ENCODE assay signal across 22 mouse cellular contexts in the genomic region with DNA sequence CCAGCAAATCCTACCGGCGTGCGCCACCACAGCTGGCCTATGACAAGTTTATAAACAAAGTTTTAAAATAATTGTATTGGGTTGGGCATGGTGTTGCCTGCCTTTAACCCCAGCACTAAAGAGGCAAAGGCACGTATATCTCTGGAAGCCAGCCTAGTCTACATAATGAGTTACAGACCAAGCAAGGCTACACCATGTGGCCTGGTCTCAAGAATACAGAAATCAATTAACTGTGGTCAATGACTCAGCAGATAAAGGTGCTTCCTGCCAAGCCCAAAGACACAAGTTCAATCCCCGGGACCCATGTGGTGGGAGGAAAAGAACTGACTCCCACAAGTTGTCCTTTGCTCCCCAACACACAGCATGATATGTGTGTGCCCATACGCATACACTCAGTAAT. TPM values are rescaled to one million over a fixed set of nuclear protein-coding genes. Genes with fewer than 3 reads are reported as not detected.
DNase-seq lines count a peak whose midpoint lies in the region; ATAC-seq lines count a peak whose summit lies in the region.
"Had no signal": no experiment of that assay in that cellular context is flagged by ENCODE, and none has a peak within 500 bp of the region (broad histone marks: within the 10 kb centered on the region; RNA-seq: fewer than 3 reads in every experiment).

No protein-coding gene starts in this region.

- no peak for DNase-seq in embryonic facial prominence, embryonic 10.5 days (ENCODE audit: low spot score)
- DNase-seq in 416B (ENCODE audit: low read depth) (peak; percentile 45), MEL-GATA-1-ER (ENCODE audit: extremely low read depth, low read depth) (peak; percentile 12)
- no peak for DNase-seq in embryonic facial prominence, embryonic 14.5 days (ENCODE audit: low spot score)
- DNase-seq in gastrocnemius, postnatal 36 days = no peak
- no peak for DNase-seq in ovary, adult 18-20 months (ENCODE audit: low spot score)
- DNase-seq: adrenal gland, adult 8-10 months; adrenal gland, postnatal 36 days; cerebellum, adult 11 months; cerebellum, adult 8-10 months; cerebellum, postnatal 25 days; heart, adult 18-20 months; heart, postnatal 14 days; kidney, adult 18-20 months had no signal

- no peak overlapping the region for H3K4me3 ChIP-seq in embryonic facial prominence, embryonic 12.5 days
- H3K4me3 ChIP-seq in embryonic facial prominence, embryonic 10.5 days = no peak overlapping the region
- H3K4me3 ChIP-seq in embryonic facial prominence, embryonic 14.5 days (ENCODE audit: low read depth, low read length) = no peak overlapping the region
- no peak overlapping the region for H3K4me3 ChIP-seq in heart, embryonic 12.5 days
- H3K4me3 ChIP-seq: embryonic facial prominence, embryonic 15.5 days; heart, embryonic 10.5 days; heart, embryonic 15.5 days; hindbrain, embryonic 13.5 days had no signal

- H3K27ac ChIP-seq in embryonic facial prominence, embryonic 12.5 days = no peak overlapping the region
- no peak overlapping the region for H3K27ac ChIP-seq in embryonic facial prominence, embryonic 10.5 days (replicated peaks)
- no peak overlapping the region for H3K27ac ChIP-seq in embryonic facial prominence, embryonic 14.5 days (replicated peaks; ENCODE audit: low read depth, low read length)
- H3K27ac ChIP-seq in heart, embryonic 12.5 days (ENCODE audit: poor library complexity, severe bottlenecking) = no peak overlapping the region
- H3K27ac ChIP-seq: embryonic facial prominence, embryonic 15.5 days; heart, embryonic 10.5 days; heart, embryonic 15.5 days; hindbrain, postnatal 0 days had no signal

- intact Hi-C loops in gastrocnemius, postnatal 36 days (cut with DNase I) = no loop called here

- H3K9ac ChIP-seq in embryonic facial prominence, embryonic 12.5 days = no peak overlapping the region
- H3K9ac ChIP-seq in embryonic facial prominence, embryonic 14.5 days (ENCODE audit: low read depth, low read length) = no peak overlapping the region
- no peak overlapping the region for H3K9ac ChIP-seq in heart, embryonic 12.5 days
- H3K9ac ChIP-seq: embryonic facial prominence, embryonic 15.5 days; heart, embryonic 15.5 days; hindbrain, embryonic 13.5 days had no signal

- H3K36me3 ChIP-seq in embryonic facial prominence, embryonic 12.5 days = no peaks in the 10 kb centered on the region
- peaks cover 10% of the 10 kb centered on the region for H3K36me3 ChIP-seq in embryonic facial prominence, embryonic 10.5 days (replicated peaks)
- no peaks in the 10 kb centered on the region; the same call in 1 of the 2 replicates for H3K36me3 ChIP-seq in embryonic facial prominence, embryonic 14.5 days (ENCODE audit: control insufficient read depth, insufficient read depth, low read length)
- H3K36me3 ChIP-seq in heart, embryonic 12.5 days = peaks cover 17% of the 10 kb centered on the region

- H3K9me3 ChIP-seq in embryonic facial prominence, embryonic 12.5 days = peaks cover 4% of the 10 kb centered on the region; the same call in 1 of the 2 replicates
- H3K9me3 ChIP-seq in embryonic facial prominence, embryonic 10.5 days = peaks cover 7% of the 10 kb centered on the region; the same call in 1 of the 2 replicates
- peaks cover 12% of the 10 kb centered on the region for H3K9me3 ChIP-seq in embryonic facial prominence, embryonic 14.5 days (ENCODE audit: control insufficient read depth, low read length)
- peaks cover 6% of the 10 kb centered on the region for H3K9me3 ChIP-seq in heart, embryonic 12.5 days (replicated peaks)
- H3K9me3 ChIP-seq: embryonic facial prominence, embryonic 15.5 days had no signal

- WGBS in embryonic facial prominence, embryonic 12.5 days = 66% methylated on average over 6 of the region's 6 CpGs
- 80% methylated on average over 6 of the region's 6 CpGs for WGBS in embryonic facial prominence, embryonic 10.5 days
- WGBS in embryonic facial prominence, embryonic 14.5 days = 68% methylated on average over 6 of the region's 6 CpGs
- WGBS in heart, embryonic 12.5 days = 85% methylated on average over 6 of the region's 6 CpGs

- no peaks in the 10 kb centered on the region for H3K4me1 ChIP-seq in embryonic facial prominence, embryonic 12.5 days
- no peaks in the 10 kb centered on the region for H3K4me1 ChIP-seq in embryonic facial prominence, embryonic 10.5 days
- peaks cover 2% of the 10 kb centered on the region; the same call in 1 of the 2 replicates for H3K4me1 ChIP-seq in embryonic facial prominence, embryonic 14.5 days (ENCODE audit: control insufficient read depth, insufficient read depth, low read length)
- H3K4me1 ChIP-seq in heart, embryonic 12.5 days (replicated peaks) = peaks cover 7% of the 10 kb centered on the region
- H3K4me1 ChIP-seq: embryonic facial prominence, embryonic 15.5 days had no signal

- H3K27me3 ChIP-seq in embryonic facial prominence, embryonic 12.5 days = no peaks in the 10 kb centered on the region
- H3K27me3 ChIP-seq in embryonic facial prominence, embryonic 10.5 days (replicated peaks; ENCODE audit: low read depth, poor library complexity, severe bottlenecking) = no peaks in the 10 kb centered on the region
- H3K27me3 ChIP-seq in embryonic facial prominence, embryonic 14.5 days (replicated peaks; ENCODE audit: control insufficient read depth, insufficient read depth, low read length) = no peaks in the 10 kb centered on the region
- no peaks in the 10 kb centered on the region for H3K27me3 ChIP-seq in heart, embryonic 12.5 days (replicated peaks)
- H3K27me3 ChIP-seq: embryonic facial prominence, embryonic 15.5 days; heart, embryonic 15.5 days; hindbrain, embryonic 13.5 days had no signal

- H3K4me2 ChIP-seq in embryonic facial prominence, embryonic 12.5 days (replicated peaks) = no peak overlapping the region
- H3K4me2 ChIP-seq in embryonic facial prominence, embryonic 14.5 days (ENCODE audit: low read depth, low read length) = no peak overlapping the region
- no peak overlapping the region for H3K4me2 ChIP-seq in heart, embryonic 12.5 days
- H3K4me2 ChIP-seq: embryonic facial prominence, embryonic 15.5 days; heart, embryonic 15.5 days; hindbrain, embryonic 13.5 days had no signal

- ATAC-seq in embryonic facial prominence, embryonic 12.5 days (ENCODE audit: insufficient number of reproducible peaks, insufficient read depth, low FRiP score, low TSS enrichment) = 0 out of 2 replicates have a peak, but pooled peaks have one; percentile 28
- peak; percentile 50; the same call in 1 of the 2 replicates for ATAC-seq in embryonic facial prominence, embryonic 14.5 days (ENCODE audit: low read depth)
- no peak for ATAC-seq in heart, embryonic 12.5 days (ENCODE audit: insufficient number of reproducible peaks, low FRiP score)
- ATAC-seq: forebrain, embryonic 14.5 days; hindbrain, postnatal 0 days had no signal

RNA-seq across cellular contexts. Expression of gene Rftn1, which starts 30.1 kb away (rescaled TPM):
- polyA plus RNA-seq in embryonic facial prominence, embryonic 12.5 days (2016; fragmentation: Nextera tagmentation; extraction: Ambion mirVana) = 12.1 and 13.0 TPM in 2 replicates
- polyA plus RNA-seq in embryonic facial prominence, embryonic 10.5 days (2016; fragmentation: Nextera tagmentation; extraction: Ambion mirVana) = 4.4 and 6.6 TPM in 2 replicates
- polyA plus RNA-seq in embryonic facial prominence, embryonic 14.5 days (2014; fragmentation: Nextera tagmentation; extraction: Ambion mirVana) = 14.4 and 15.5 TPM in 2 replicates
- 10 to 100 TPM; 22.0 to 22.8 TPM for total RNA-seq in gastrocnemius, postnatal 36 days (2021)
- 24.2 and 26.6 TPM in 2 replicates for polyA plus RNA-seq in heart, embryonic 12.5 days (2016; fragmentation: Nextera tagmentation; extraction: Ambion mirVana)

Comparison
In these comparisons a context has a peak if more than half of its experiments do, and no peak if none do; other contexts are left out.
1. DNase-seq: peak in 416B (single experiment) and MEL-GATA-1-ER (single experiment); none in embryonic facial prominence, embryonic 10.5 days (single experiment), embryonic facial prominence, embryonic 14.5 days (single experiment), gastrocnemius, postnatal 36 days (0 of 2) and ovary, adult 18-20 months (single experiment).